Mouse (Mus musculus): ENCODE results near the gene Mrpl55. TPM values are rescaled to one million over a fixed set of nuclear protein-coding genes. Genes with fewer than 3 reads are reported as not detected.

The Mrpl55 gene
- polyA plus RNA-seq, 1 experiment from 2014 or later: 48.6 TPM

- TF ChIP-seq CTCF (IDR thresholded peaks at IDR 0.05): no peak
- DNase-seq (ENCODE audit: low read depth, low spot score) (no peak), ATAC-seq (no peak)
- no peaks in the 10 kb centered on the region for H3K27me3 ChIP-seq
- in situ Hi-C loops (cut with MboI; ENCODE audit: low pct_unique_long_range_greater_than_20kb): loop anchor here (5.0 kb wide), 1 partner anchor 245 kb away; the partner anchor contains the start of gene Zfp867
- ChIA-PET CTCF (no interaction called here), POLR2A (interaction anchor here (0.6 to 0.8 kb wide), 4 partner anchors 20 to 272 kb away, joined by 3 to 5 read pairs (median 4); no protein-coding TSS in a partner anchor)
Measured at GRCm38 (mm10) chr11:59226787-59227603, 24.7 kb downstream of the Mrpl55 start.

DNA sequence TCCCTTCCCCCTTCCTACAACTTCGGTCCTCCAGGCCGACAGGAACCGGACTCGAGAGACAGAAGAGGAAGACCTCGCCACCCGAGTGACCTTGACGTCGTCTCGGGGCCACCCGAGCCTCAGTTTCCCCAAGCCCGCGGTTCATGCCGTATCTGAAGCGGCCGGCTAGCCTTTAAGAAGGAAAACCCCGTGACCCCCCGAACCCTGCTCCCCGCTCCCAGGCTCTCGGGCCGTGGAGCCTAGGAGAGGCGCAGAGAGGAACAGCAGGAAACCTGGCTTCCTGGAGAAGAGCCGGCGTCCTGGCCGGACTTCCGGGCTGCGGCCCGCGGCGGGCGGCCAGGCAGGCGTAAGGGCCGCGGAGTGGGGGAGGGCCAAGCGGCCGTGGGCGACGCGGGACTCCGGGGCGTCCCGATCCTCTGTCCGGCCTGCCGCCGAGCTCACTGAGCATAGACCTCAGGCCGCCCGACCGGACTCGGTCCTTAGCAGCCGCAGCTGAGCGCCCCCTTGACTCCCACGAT lies 25.4 kb downstream of the Mrpl55 start:
- in situ Hi-C loops (cut with MboI; ENCODE audit: low pct_unique_long_range_greater_than_20kb): loop anchor here (5.0 kb wide), 1 partner anchor 245 kb away; the partner anchor contains the start of gene Zfp867
- no peaks in the 10 kb centered on the region for H3K27me3 ChIP-seq
- ChIA-PET CTCF (no interaction called here), POLR2A (interaction anchor here (0.6 to 1.9 kb wide), 3 partner anchors 9 to 271 kb away, joined by 3 to 6 read pairs (median 5); no protein-coding TSS in a partner anchor)
- DNase-seq (ENCODE audit: low read depth, low spot score) (no peak), ATAC-seq (peak; percentile 13)
- no peak for TF ChIP-seq CTCF (IDR thresholded peaks at IDR 0.05)

DNA sequence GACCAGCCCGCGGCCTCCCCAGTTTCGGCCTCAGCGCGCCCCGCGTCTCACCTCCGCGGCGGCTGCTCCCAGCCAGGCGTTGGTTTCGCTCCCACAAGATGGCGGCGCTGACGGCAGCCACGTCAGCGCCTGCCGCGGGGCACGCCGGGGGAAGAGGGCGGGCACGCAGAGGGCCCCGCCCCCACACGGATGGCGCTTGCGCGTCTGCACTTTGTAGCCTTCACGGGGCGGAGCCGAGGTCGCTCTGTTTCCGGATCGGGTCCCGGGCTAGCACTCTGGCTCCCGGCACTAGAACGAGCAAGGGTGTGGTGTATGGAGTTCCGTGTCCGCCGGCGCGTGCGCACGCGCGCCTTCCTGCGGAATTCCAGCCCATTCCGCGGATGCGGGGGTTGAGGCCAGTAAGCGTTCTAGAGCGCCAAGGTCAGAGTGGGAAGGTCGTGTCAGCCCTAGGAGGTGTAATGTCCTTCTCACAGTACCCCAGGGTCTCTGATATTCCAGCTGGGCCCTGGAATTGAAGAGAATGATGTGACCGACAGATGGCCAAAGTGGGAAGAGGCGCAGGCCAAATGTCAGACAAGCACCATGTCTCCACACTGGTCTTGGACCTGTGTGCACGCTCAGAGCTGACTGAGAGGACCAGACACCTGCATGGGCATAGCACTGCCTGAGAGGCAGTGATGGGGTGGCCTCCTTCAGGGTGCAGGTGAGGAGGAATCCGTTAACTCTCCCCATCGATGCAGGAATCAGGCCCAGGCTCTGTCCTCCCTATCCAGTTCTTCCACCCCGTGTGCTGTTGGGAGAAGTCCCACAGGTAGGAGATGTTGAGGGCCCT lies 26.1 kb downstream of the Mrpl55 start, which contains the start of gene Arf1:
TSS of gene Arf1 (minus strand) at position 149 of the 832 bp plus-strand sequence.
- TF ChIP-seq CTCF (IDR thresholded peaks at IDR 0.05): no peak
- POLR2A ChIA-PET: interaction anchor here (0.6 to 1.9 kb wide), 3 partner anchors 9 to 270 kb away, joined by 3 to 6 read pairs (median 3); no protein-coding TSS in a partner anchor

GRCm38 (mm10) chr11:59230144-59230760 lies 28.0 kb downstream of the Mrpl55 start:
- DNase-seq (ENCODE audit: low read depth, low spot score): no peak
- CTCF ChIA-PET: interaction anchor here (1.7 kb wide), 1 partner anchor 67 kb away, joined by 9 read pairs; no protein-coding TSS in a partner anchor
- no peak for ATAC-seq
- in situ Hi-C loops (cut with MboI; ENCODE audit: low pct_unique_long_range_greater_than_20kb): loop anchor here (5.0 kb wide), 1 partner anchor 67 kb away; no protein-coding TSS in a partner anchor
- POLR2A ChIA-PET: no interaction called here
- no peaks in the 10 kb centered on the region for H3K27me3 ChIP-seq
- peak; percentile 87 for TF ChIP-seq CTCF (IDR thresholded peaks at IDR 0.05)

More for the DNA sequence above, 26.1 kb downstream of the Mrpl55 start, which contains the start of gene Arf1:
- H3K27me3 ChIP-seq: no peaks in the 10 kb centered on the region
- in situ Hi-C loops (cut with MboI; ENCODE audit: low pct_unique_long_range_greater_than_20kb): loop anchor here (5.0 kb wide), 1 partner anchor 244 kb away; the partner anchor contains the start of gene Zfp867
- ATAC-seq: peak; percentile 76
- CTCF ChIA-PET: no interaction called here
- peak; percentile 86 for DNase-seq (ENCODE audit: low read depth, low spot score)

- peak; percentile 45 for TF ChIP-seq CTCF (IDR thresholded peaks at IDR 0.05)
- POLR2A ChIA-PET: no interaction called here
- ATAC-seq (no peak), DNase-seq (ENCODE audit: low read depth, low spot score) (no peak)
- in situ Hi-C loops (cut with MboI; ENCODE audit: low pct_unique_long_range_greater_than_20kb): loop anchor here (5.0 kb wide), 1 partner anchor 65 kb away; no protein-coding TSS in a partner anchor
- CTCF ChIA-PET: interaction anchor here (1.6 to 2.3 kb wide), 2 partner anchors 8 to 65 kb away, joined by 5 to 10 read pairs; no protein-coding TSS in a partner anchor
- no peaks in the 10 kb centered on the region for H3K27me3 ChIP-seq
Measured at GRCm38 (mm10) chr11:59232797-59233196, 30.5 kb downstream of the Mrpl55 start.

DNA sequence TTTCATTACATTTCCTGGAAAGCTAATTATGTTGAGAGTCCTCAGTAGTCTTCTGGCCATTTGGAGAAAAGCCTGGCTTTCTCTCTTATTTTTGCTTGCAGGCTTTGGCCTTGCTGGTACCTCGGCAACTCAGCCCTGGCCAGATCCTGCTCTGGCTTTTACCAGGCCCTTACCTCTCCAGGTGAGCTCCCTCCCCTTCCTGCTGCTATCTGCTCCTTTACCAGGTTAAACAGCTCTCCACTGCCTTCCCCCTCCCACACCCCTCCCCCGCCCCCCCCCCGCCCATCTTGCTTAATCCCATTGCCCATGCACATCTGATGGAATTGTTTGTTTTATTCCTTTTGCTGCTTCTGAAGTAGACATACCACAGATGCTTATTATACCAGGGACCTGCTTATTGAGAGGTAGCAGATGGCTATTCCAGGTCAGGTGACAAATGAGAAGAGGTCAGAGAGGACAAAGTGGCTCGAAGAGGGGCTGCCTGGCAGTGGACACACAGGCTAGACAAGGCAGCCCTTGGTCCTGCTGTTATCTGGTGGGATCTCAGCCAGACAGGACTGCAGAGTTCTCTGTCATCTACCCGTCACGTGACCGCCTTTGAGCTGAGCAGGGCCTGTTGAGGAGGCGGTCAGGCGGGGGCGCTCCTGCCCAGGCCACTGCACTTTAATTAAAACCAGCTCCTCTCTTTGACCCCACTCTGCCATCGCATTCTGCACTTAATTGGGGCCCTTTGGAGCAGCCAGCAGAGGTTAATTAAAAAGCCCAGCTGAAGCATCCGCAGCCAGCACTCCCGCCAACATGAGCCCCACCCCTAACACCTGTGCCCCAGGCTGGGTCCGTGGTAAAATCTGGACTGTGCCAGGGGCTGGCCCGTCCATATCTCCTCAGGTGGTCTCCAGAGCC lies 36.5 kb downstream of the Mrpl55 start:
- ChIA-PET CTCF (interaction anchor here (1.1 kb wide), 2 partner anchors 59 to 61 kb away, joined by 4 to 5 read pairs; no protein-coding TSS in a partner anchor), POLR2A (no interaction called here)
- in situ Hi-C loops (cut with MboI; ENCODE audit: low pct_unique_long_range_greater_than_20kb): no loop called here
- no peak for ATAC-seq
- no peak for TF ChIP-seq CTCF (IDR thresholded peaks at IDR 0.05)
- DNase-seq (ENCODE audit: low read depth, low spot score): no peak
- H3K27me3 ChIP-seq: no peaks in the 10 kb centered on the region

DNA sequence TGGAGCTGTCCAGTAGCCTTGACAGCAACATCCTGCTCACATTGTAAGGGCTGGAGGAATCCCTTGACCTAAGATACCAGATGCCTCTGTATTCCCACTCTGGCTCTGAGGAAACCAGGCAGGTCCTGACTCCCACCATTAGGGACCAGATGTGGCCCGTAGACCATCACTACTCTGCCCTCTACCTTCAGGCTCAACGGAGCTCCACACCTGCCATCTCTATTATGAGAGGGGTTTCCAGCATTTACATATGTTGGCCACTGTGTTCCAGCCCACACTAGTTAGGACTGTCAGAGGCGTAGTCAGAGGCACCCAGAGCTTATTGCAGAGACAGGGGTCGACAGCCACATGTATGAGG lies 37.1 kb downstream of the Mrpl55 start:
- TF ChIP-seq CTCF (IDR thresholded peaks at IDR 0.05): no peak
- ChIA-PET CTCF (interaction anchor here (1.1 kb wide), 2 partner anchors 59 to 60 kb away, joined by 4 to 5 read pairs; no protein-coding TSS in a partner anchor), POLR2A (no interaction called here)
- ATAC-seq (no peak), DNase-seq (ENCODE audit: low read depth, low spot score) (no peak)
- H3K27me3 ChIP-seq: no peaks in the 10 kb centered on the region
- in situ Hi-C loops (cut with MboI; ENCODE audit: low pct_unique_long_range_greater_than_20kb): no loop called here

DNA sequence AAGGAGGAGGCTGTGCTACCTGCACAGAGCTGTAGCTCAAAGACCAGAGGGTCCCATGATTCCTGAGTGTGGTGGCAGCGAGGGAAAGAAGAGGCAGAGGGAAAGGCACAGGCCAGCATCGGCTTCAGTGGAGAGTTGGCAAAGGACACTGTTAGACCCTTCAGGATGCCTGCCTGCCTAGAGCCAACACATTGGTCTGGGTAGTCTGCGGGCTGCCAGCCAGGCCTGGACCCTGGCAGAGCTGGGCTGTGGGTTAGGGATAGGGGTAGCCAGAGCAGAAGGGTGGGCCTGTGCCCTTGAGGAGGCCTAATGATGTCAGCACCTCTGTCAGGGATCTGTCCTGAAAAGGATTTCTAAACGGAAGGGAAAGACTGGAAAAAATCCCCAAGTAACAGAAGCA lies 37.5 kb downstream of the Mrpl55 start:
- TF ChIP-seq CTCF (IDR thresholded peaks at IDR 0.05): no peak
- in situ Hi-C loops (cut with MboI; ENCODE audit: low pct_unique_long_range_greater_than_20kb): no loop called here
- POLR2A ChIA-PET: no interaction called here
- DNase-seq (ENCODE audit: low read depth, low spot score): no peak
- CTCF ChIA-PET: interaction anchor here (2.3 kb wide), 1 partner anchor 8 kb away, joined by 5 read pairs; no protein-coding TSS in a partner anchor
- no peaks in the 10 kb centered on the region for H3K27me3 ChIP-seq
- ATAC-seq: no peak

DNA sequence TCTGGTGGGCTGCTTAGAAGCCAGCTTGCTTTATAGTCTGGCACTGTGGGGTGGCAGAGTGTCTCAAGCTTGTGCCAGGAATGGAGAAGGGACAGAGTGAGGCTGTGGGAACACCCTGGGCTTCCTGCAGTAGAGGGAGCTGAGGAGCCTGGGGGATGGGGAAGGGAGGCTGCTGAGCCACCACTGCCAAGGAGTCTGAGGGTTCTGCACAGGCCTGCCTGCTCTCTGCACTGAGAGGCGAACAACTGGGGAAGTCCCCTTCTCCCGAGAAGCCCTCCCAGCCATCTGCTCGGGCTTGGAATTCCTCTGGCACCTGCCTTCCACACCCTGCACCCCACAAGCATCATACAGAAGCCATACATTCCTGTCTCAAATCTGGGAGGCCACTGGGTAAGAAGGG lies 39.6 kb downstream of the Mrpl55 start:
- ChIA-PET CTCF (interaction anchor here (2.3 kb wide), 1 partner anchor 10 kb away, joined by 5 read pairs; no protein-coding TSS in a partner anchor), POLR2A (no interaction called here)
- in situ Hi-C loops (cut with MboI; ENCODE audit: low pct_unique_long_range_greater_than_20kb): no loop called here
- TF ChIP-seq CTCF (IDR thresholded peaks at IDR 0.05): no peak
- ATAC-seq: no peak
- no peak for DNase-seq (ENCODE audit: low read depth, low spot score)
- no peaks in the 10 kb centered on the region for H3K27me3 ChIP-seq

All from Patski (cell line).